Mouse (Mus musculus): Measurements from ENCODE around the gene Nsun5. TPM values are rescaled to one million over a fixed set of nuclear protein-coding genes. Genes with fewer than 3 reads are reported as not detected.

Gene Nsun5
- total RNA-seq (2014; fragmentation: Nextera tagmentation), result 21.1 and 26.2 TPM in 2 replicates
- total RNA-seq (2017), result 26.7 and 27.6 TPM in 2 replicates
- polyA plus RNA-seq (2012), result 20.4 and 21.0 TPM in 2 replicates

GRCm38 (mm10) chr5:135369787-135370654, at the start of gene Nsun5:
Gene Nsun5 (plus strand): TSS chr5:135369953.
- no peaks in the 10 kb centered on the region for H3K9me3 ChIP-seq (replicated peaks)
- H3K4me1 ChIP-seq (ENCODE audit: insufficient read depth, low read depth, low read length), result peaks cover 29% of the 10 kb centered on the region
- TF ChIP-seq CTCF (IDR thresholded peaks at IDR 0.05; ENCODE audit: low read depth, low read length) (no peak), GATA2 (IDR thresholded peaks at IDR 0.05; ENCODE audit: borderline replicate concordance, low read depth, low read length) (no peak), GATA1 (IDR thresholded peaks at IDR 0.05; ENCODE audit: borderline replicate concordance, low read length) (no peak), POLR2AphosphoS5 (IDR thresholded peaks at IDR 0.05; ENCODE audit: insufficient replicate concordance, low read depth, low read length) (no peak), TAL1 (conservative IDR thresholded peaks at IDR 0.05; ENCODE audit: low read depth, low read length) (no peak)
- H3K27me3 ChIP-seq (ENCODE audit: insufficient read depth, low read length), result peaks cover 8% of the 10 kb centered on the region
- H3K4me3 ChIP-seq (ENCODE audit: low read depth, low read length), result peak within 1 kb of the TSS; percentile 100
- H3K36me3 ChIP-seq (replicated peaks), result peaks cover 49% of the 10 kb centered on the region
- ATAC-seq (ENCODE audit: extremely low read depth, insufficient number of reproducible peaks, low FRiP score, poor library complexity, severe bottlenecking) (peak; percentile 55; the same call in 1 of the 2 replicates), DNase-seq (ENCODE audit: low spot score) (peak; percentile 82)

DNA sequence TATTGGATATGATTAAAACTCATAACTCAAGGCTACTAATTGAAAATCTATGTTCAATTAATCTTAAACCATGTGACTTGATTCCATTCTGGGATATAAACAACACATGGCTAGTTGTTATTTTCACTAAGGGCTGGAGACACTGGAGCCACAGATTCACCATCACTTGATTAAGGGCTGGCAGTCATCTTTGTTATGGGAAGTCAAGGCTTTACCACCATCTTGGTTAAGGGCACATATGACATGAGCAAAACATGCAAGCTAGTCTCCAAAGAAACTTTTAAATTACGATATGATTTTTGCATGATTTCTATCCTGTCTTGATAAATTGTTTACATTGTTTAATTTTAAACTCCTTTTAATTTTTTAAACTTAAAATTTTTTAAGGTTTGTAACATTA, 47.6 kb upstream of the Nsun5 start:
- H3K27me3 ChIP-seq (ENCODE audit: insufficient read depth, low read length), result peaks cover 18% of the 10 kb centered on the region
- no peaks in the 10 kb centered on the region for H3K9me3 ChIP-seq (replicated peaks)
- TF ChIP-seq POLR2AphosphoS5 (IDR thresholded peaks at IDR 0.05; ENCODE audit: insufficient replicate concordance, low read depth, low read length) (no peak), TAL1 (conservative IDR thresholded peaks at IDR 0.05; ENCODE audit: low read depth, low read length) (no peak), CTCF (IDR thresholded peaks at IDR 0.05; ENCODE audit: low read depth, low read length) (no peak), GATA1 (IDR thresholded peaks at IDR 0.05; ENCODE audit: borderline replicate concordance, low read length) (no peak), GATA2 (IDR thresholded peaks at IDR 0.05; ENCODE audit: borderline replicate concordance, low read depth, low read length) (no peak)
- ATAC-seq (ENCODE audit: extremely low read depth, insufficient number of reproducible peaks, low FRiP score, poor library complexity, severe bottlenecking) (no peak), DNase-seq (ENCODE audit: low spot score) (no peak)
- H3K4me1 ChIP-seq (ENCODE audit: insufficient read depth, low read depth, low read length), result no peaks in the 10 kb centered on the region
- H3K4me3 ChIP-seq (ENCODE audit: low read depth, low read length), result no peak overlapping the region
- no peaks in the 10 kb centered on the region for H3K36me3 ChIP-seq (replicated peaks)

GRCm38 (mm10) chr5:135326121-135326659, 43.6 kb upstream of the Nsun5 start:
- H3K36me3 ChIP-seq (replicated peaks), result no peaks in the 10 kb centered on the region
- peaks cover 17% of the 10 kb centered on the region for H3K27me3 ChIP-seq (ENCODE audit: insufficient read depth, low read length)
- H3K4me3 ChIP-seq (ENCODE audit: low read depth, low read length), result no peak overlapping the region
- H3K9me3 ChIP-seq (replicated peaks), result no peaks in the 10 kb centered on the region
- TF ChIP-seq TAL1 (conservative IDR thresholded peaks at IDR 0.05; ENCODE audit: low read depth, low read length) (no peak), CTCF (IDR thresholded peaks at IDR 0.05; ENCODE audit: low read depth, low read length) (no peak), POLR2AphosphoS5 (IDR thresholded peaks at IDR 0.05; ENCODE audit: insufficient replicate concordance, low read depth, low read length) (no peak), GATA2 (IDR thresholded peaks at IDR 0.05; ENCODE audit: borderline replicate concordance, low read depth, low read length) (no peak), GATA1 (IDR thresholded peaks at IDR 0.05; ENCODE audit: borderline replicate concordance, low read length) (no peak)
- ATAC-seq (ENCODE audit: extremely low read depth, insufficient number of reproducible peaks, low FRiP score, poor library complexity, severe bottlenecking) (no peak), DNase-seq (ENCODE audit: low spot score) (no peak)
- H3K4me1 ChIP-seq (ENCODE audit: insufficient read depth, low read depth, low read length), result no peaks in the 10 kb centered on the region

DNA sequence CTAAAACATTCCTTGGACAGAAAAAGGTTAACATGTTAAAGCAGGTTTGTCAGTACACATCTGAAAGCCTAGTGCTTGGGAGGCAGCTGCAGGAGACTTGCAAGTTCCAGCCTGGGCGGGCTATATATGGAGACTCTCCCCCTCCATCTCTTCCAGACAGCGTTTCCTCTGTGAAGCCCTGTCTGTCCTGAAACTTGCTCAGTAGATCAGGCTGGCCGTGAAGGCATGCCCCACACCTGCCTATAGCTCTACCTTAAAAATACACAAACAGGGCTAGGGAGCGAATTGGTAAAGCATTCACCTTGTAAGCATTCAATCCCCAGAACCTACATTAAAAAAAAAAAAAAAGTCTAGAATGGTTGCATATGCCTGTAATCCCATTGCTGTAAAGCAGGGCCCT, 40.3 kb upstream of the Nsun5 start:
- Histone ChIP-seq H3K4me1 (ENCODE audit: insufficient read depth, low read depth, low read length) (no peaks in the 10 kb centered on the region), H3K36me3 (replicated peaks) (no peaks in the 10 kb centered on the region), H3K4me3 (ENCODE audit: low read depth, low read length) (no peak overlapping the region), H3K27me3 (ENCODE audit: insufficient read depth, low read length) (peaks cover 18% of the 10 kb centered on the region), H3K9me3 (replicated peaks) (no peaks in the 10 kb centered on the region)
- ATAC-seq (ENCODE audit: extremely low read depth, insufficient number of reproducible peaks, low FRiP score, poor library complexity, severe bottlenecking), result no peak
- no peak for DNase-seq (ENCODE audit: low spot score)
- TF ChIP-seq GATA2 (IDR thresholded peaks at IDR 0.05; ENCODE audit: borderline replicate concordance, low read depth, low read length) (no peak), POLR2AphosphoS5 (IDR thresholded peaks at IDR 0.05; ENCODE audit: insufficient replicate concordance, low read depth, low read length) (no peak), CTCF (IDR thresholded peaks at IDR 0.05; ENCODE audit: low read depth, low read length) (no peak), GATA1 (IDR thresholded peaks at IDR 0.05; ENCODE audit: borderline replicate concordance, low read length) (no peak), TAL1 (conservative IDR thresholded peaks at IDR 0.05; ENCODE audit: low read depth, low read length) (no peak)

GRCm38 (mm10) chr5:135330201-135330600, 39.6 kb upstream of the Nsun5 start:
- TF ChIP-seq GATA1 (IDR thresholded peaks at IDR 0.05; ENCODE audit: borderline replicate concordance, low read length) (no peak), POLR2AphosphoS5 (IDR thresholded peaks at IDR 0.05; ENCODE audit: insufficient replicate concordance, low read depth, low read length) (no peak), GATA2 (IDR thresholded peaks at IDR 0.05; ENCODE audit: borderline replicate concordance, low read depth, low read length) (no peak), TAL1 (conservative IDR thresholded peaks at IDR 0.05; ENCODE audit: low read depth, low read length) (no peak), CTCF (IDR thresholded peaks at IDR 0.05; ENCODE audit: low read depth, low read length) (no peak)
- no peak for ATAC-seq (ENCODE audit: extremely low read depth, insufficient number of reproducible peaks, low FRiP score, poor library complexity, severe bottlenecking)
- H3K27me3 ChIP-seq (ENCODE audit: insufficient read depth, low read length), result peaks cover 15% of the 10 kb centered on the region
- no peaks in the 10 kb centered on the region for H3K36me3 ChIP-seq (replicated peaks)
- no peaks in the 10 kb centered on the region for H3K9me3 ChIP-seq (replicated peaks)
- H3K4me3 ChIP-seq (ENCODE audit: low read depth, low read length), result no peak overlapping the region
- DNase-seq (ENCODE audit: low spot score), result no peak
- H3K4me1 ChIP-seq (ENCODE audit: insufficient read depth, low read depth, low read length), result no peaks in the 10 kb centered on the region

DNA sequence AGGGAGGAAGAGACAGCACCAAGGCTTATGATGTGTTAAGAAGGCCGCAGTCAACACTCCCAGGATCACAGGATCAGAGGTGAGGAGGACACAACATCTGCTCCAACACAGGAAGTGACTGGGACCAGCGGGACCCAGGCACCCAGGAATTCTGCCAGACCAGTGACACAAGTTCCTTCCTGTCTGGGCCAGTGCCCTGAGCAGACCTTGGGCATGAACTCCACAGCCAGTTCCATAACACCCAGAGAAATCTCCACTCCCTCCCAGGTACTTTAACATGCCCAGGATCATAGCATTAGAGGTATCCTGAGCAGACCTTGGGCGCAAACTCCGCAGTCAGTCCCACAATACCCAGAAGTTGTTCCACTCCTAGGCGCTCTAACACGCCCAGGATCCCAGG, 38.6 kb upstream of the Nsun5 start:
- Histone ChIP-seq H3K9me3 (replicated peaks) (no peaks in the 10 kb centered on the region), H3K27me3 (ENCODE audit: insufficient read depth, low read length) (peaks cover 16% of the 10 kb centered on the region), H3K4me3 (ENCODE audit: low read depth, low read length) (no peak overlapping the region), H3K4me1 (ENCODE audit: insufficient read depth, low read depth, low read length) (no peaks in the 10 kb centered on the region), H3K36me3 (replicated peaks) (no peaks in the 10 kb centered on the region)
- TF ChIP-seq GATA1 (IDR thresholded peaks at IDR 0.05; ENCODE audit: borderline replicate concordance, low read length), result no peak
- no peak for TF ChIP-seq CTCF (IDR thresholded peaks at IDR 0.05; ENCODE audit: low read depth, low read length)
- TF ChIP-seq TAL1 (conservative IDR thresholded peaks at IDR 0.05; ENCODE audit: low read depth, low read length), result no peak
- no peak for TF ChIP-seq GATA2 (IDR thresholded peaks at IDR 0.05; ENCODE audit: borderline replicate concordance, low read depth, low read length)
- no peak for TF ChIP-seq POLR2AphosphoS5 (IDR thresholded peaks at IDR 0.05; ENCODE audit: insufficient replicate concordance, low read depth, low read length)
- no peak for DNase-seq (ENCODE audit: low spot score)
- no peak for ATAC-seq (ENCODE audit: extremely low read depth, insufficient number of reproducible peaks, low FRiP score, poor library complexity, severe bottlenecking)
